Mouse (Mus musculus) G1E (cell line): ENCODE measurements around the gene 1700016D06Rik. TPM values are rescaled to one million over a fixed set of nuclear protein-coding genes. Genes with fewer than 3 reads are reported as not detected.

Experiments
- ATAC-seq: 2 replicates; pipeline ENCODE4 v1.8.0; 2016; ENCODE audit warnings: mild to moderate bottlenecking; ENCODE audit not compliant: insufficient number of reproducible peaks, poor library complexity, low FRiP score, severe bottlenecking; ENCODE audit errors: extremely low read depth
- DNase-seq: peaks from one replicate; pipeline ENCODE4 v3.0.0; 2012; ENCODE audit warnings: low spot score
- H3K27me3 ChIP-seq: 2 replicates; pipeline ENCODE4 v1.6.1; 2012; ENCODE audit warnings: mild to moderate bottlenecking, low read length, inconsistent platforms; ENCODE audit not compliant: insufficient read depth
- H3K36me3 ChIP-seq: replicated peaks from 2 replicates; pipeline ENCODE3; 2012; ENCODE audit warnings: mild to moderate bottlenecking, inconsistent platforms
- H3K4me1 ChIP-seq: 2 replicates; pipeline ENCODE4 v1.6.1; 2012; ENCODE audit warnings: low read depth, low read length, inconsistent platforms, mixed read lengths; ENCODE audit not compliant: insufficient read depth
- H3K4me3 ChIP-seq: 2 replicates; pipeline ENCODE4 v1.5.1; 2012; ENCODE audit warnings: low read depth, mild to moderate bottlenecking, inconsistent platforms, low read length, moderate library complexity, mixed read lengths
- H3K9me3 ChIP-seq: replicated peaks from 2 replicates; pipeline ENCODE4 v1.6.1; 2012; ENCODE audit warnings: inconsistent platforms
- CTCF ChIP-seq: IDR thresholded peaks from 2 replicates; pipeline ENCODE4 v1.5.1; 2012; ENCODE audit warnings: low read depth, low read length, inconsistent platforms, mixed read lengths
- GATA1 ChIP-seq: IDR thresholded peaks from 2 replicates; pipeline ENCODE4 v1.6.1; 2012; ENCODE audit warnings: borderline replicate concordance, low read length, inconsistent platforms, mixed read lengths
- GATA2 ChIP-seq: IDR thresholded peaks from 2 replicates; pipeline ENCODE4 v1.6.1; 2012; ENCODE audit warnings: low read depth, low read length, inconsistent platforms, borderline replicate concordance
- POLR2AphosphoS5 ChIP-seq: IDR thresholded peaks from 2 replicates; pipeline ENCODE4 v1.6.1; 2012; ENCODE audit warnings: low read depth, low read length, inconsistent platforms; ENCODE audit not compliant: insufficient replicate concordance
- TAL1 ChIP-seq: conservative IDR thresholded peaks from 2 replicates; pipeline ENCODE4 v1.6.1; 2012; ENCODE audit warnings: low read depth, low read length, inconsistent platforms, mixed read lengths
- polyA plus RNA-seq: library from polyadenylated mRNA; stranded (reverse); fragments of >175 nt; gene quantifications from 2 replicates; pipeline ENCODE4 v1.2.3, GENCODE M21; 2012
- total RNA-seq, 2 experiments: library from RNA; stranded (forward) in 1 of 2; stranded (reverse) in 1 of 2; fragments of 200-1000 nt in 1 of 2; fragments of >200 nt in 1 of 2; fragmentation: Nextera tagmentation in 1 of 2; gene quantifications; 2 replicates each; pipeline ENCODE4 v1.2.3; 2014 to 2017

Gene 1700016D06Rik
- total RNA-seq (2014; fragmentation: Nextera tagmentation) (not detected in 2 replicates), total RNA-seq (2017) (0.22 TPM in 1 of 2 replicates, not detected in the other), polyA plus RNA-seq (not detected in 2 replicates)

DNA sequence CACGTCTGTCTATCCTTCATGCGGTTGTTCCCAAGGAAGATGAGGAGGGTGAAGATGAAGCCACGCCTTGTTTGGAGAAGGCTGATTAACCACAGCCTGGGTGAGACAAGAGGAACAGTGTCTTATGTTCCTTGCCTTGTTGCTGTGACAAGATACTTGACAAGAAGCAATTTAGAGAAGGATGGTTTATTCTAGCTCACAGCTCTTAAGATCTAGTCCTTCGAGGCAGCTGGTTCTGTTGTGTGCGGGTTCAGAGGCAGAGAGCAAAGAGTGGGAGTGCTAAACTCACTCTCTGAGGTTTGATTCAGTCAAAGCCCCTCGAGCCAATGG, at the start of gene 1700016D06Rik:
Gene 1700016D06Rik, minus strand, starts transcription at position 31 of the 330 bp plus-strand sequence.
- DNase-seq (no peak), ATAC-seq (no peak)
- no peaks in the 10 kb centered on the region for H3K36me3 ChIP-seq
- peaks cover 28% of the 10 kb centered on the region for H3K4me1 ChIP-seq
- no peaks in the 10 kb centered on the region for H3K9me3 ChIP-seq
- no peak within 1 kb of the TSS for H3K4me3 ChIP-seq
- peaks cover 41% of the 10 kb centered on the region for H3K27me3 ChIP-seq
- TF ChIP-seq POLR2AphosphoS5 (no peak), GATA1 (no peak), TAL1 (no peak), CTCF (no peak), GATA2 (no peak)

DNA sequence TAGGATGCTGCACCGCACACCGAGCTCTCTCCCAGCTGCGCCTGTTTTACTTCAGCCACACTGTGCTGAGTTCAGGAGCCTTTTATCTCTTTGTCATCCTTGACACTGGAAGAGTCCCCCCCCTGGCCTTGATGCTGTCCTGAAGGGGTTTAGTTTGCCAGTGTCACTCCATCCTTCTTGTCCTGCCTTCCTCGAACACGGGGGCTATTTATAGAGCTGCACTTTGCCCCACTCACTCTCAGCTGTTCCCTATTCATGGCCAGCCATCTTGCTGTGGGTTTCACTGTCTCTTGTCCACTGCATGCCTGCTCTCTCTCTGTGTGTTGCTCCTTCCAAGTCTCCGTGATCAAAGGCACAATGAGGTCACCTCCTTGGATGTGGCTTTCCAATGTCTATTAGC, 48.6 kb upstream of the 1700016D06Rik start:
- Histone ChIP-seq H3K4me3 (no peak overlapping the region), H3K9me3 (no peaks in the 10 kb centered on the region), H3K36me3 (no peaks in the 10 kb centered on the region), H3K4me1 (no peaks in the 10 kb centered on the region), H3K27me3 (peaks cover 34% of the 10 kb centered on the region)
- no peak for TF ChIP-seq POLR2AphosphoS5
- TF ChIP-seq TAL1 = no peak
- TF ChIP-seq GATA1 = no peak
- TF ChIP-seq GATA2 = no peak
- TF ChIP-seq CTCF = no peak
- ATAC-seq = no peak
- no peak for DNase-seq

DNA sequence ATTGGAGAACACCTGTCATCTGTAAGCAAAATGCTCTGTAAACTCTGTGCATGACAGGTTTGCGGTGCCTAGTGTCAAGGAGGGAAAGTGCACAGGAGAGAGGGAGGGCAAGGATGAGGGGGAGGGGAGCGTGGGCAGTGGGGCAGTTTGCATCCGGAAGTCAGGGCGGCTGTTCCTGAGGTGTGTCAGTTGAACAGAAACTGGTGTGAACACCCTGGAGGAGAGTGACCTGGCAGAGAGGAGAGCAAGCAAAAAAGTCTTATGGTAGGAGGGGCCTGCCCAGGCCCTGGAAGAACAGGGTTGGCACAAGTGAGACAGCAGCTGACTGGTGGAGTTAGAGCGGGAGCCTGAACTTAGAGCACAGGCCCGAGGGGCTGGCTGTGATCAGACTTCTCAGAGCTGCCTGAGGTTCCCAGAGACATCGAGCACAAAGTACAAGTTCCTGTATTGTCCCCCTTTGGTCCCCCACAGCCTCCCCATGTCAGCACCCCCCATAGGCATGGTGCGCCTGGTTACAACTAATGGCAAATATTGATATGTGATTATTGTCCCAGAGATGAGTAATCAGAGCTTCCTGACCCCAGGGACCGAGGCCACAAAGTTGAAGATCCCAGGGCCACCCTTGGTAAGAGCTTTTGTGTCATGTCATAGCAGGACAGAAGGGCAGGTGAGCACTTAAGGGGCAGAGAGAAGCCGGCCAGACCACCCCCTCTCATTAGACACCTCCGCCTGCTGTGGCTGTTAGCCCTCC, 46.2 kb upstream of the 1700016D06Rik start:
- no peaks in the 10 kb centered on the region for H3K36me3 ChIP-seq
- no peak for ATAC-seq
- no peak for DNase-seq
- no peak overlapping the region for H3K4me3 ChIP-seq
- H3K9me3 ChIP-seq = no peaks in the 10 kb centered on the region
- no peaks in the 10 kb centered on the region for H3K4me1 ChIP-seq
- H3K27me3 ChIP-seq = peaks cover 35% of the 10 kb centered on the region
- no peak for TF ChIP-seq CTCF
- TF ChIP-seq GATA2 = no peak
- no peak for TF ChIP-seq TAL1
- no peak for TF ChIP-seq POLR2AphosphoS5
- TF ChIP-seq GATA1 = no peak

DNA sequence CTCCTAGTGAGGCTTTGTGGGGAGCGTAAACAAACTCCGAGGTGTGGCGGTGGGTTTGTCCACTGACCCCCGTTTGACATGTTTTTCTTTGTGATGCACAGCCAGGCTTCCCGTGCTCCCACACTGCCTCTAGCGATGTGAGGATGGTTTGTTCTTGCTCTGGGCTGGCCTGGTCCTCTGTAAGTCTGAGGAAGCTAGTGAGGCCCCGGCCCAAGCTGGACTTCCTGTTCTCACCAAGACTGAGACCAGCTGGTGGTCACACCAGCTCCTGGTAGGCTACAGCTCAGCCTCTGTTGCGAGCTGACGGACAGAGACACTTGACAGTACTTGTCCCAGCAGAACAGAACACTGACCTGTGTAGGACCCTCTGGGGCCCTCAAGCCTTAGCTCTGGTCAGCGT, 42.7 kb upstream of the 1700016D06Rik start:
- Histone ChIP-seq H3K4me3 (no peak overlapping the region), H3K4me1 (no peaks in the 10 kb centered on the region), H3K36me3 (no peaks in the 10 kb centered on the region), H3K27me3 (peaks cover 25% of the 10 kb centered on the region), H3K9me3 (no peaks in the 10 kb centered on the region)
- no peak for DNase-seq
- TF ChIP-seq CTCF (no peak), POLR2AphosphoS5 (no peak), GATA2 (no peak), TAL1 (no peak), GATA1 (no peak)
- ATAC-seq = no peak

DNA sequence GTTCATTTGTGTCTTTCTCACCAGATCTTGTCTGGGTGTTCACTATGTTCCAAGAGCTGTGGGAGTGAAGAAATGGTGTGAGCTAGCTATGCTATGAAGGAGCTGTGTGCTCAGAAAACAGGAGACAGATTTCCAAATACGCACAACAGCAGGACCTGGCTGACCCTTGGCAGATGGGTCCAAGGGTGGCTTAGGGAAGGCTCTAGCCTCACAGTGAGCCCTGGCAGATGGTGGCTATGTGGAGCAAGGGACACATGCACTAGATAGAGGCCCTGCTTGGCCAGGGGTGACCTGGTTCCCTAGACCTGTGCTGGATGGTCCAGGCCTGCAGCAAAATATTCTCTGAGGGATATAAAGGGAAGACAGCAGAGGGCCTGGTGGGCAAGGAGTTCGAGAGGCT, 40.0 kb upstream of the 1700016D06Rik start:
- no peak overlapping the region for H3K4me3 ChIP-seq
- no peak for ATAC-seq
- no peaks in the 10 kb centered on the region for H3K4me1 ChIP-seq
- no peaks in the 10 kb centered on the region for H3K9me3 ChIP-seq
- no peak for DNase-seq
- TF ChIP-seq GATA1 (no peak), POLR2AphosphoS5 (no peak)
- H3K27me3 ChIP-seq = peaks cover 21% of the 10 kb centered on the region
- no peaks in the 10 kb centered on the region for H3K36me3 ChIP-seq

DNA sequence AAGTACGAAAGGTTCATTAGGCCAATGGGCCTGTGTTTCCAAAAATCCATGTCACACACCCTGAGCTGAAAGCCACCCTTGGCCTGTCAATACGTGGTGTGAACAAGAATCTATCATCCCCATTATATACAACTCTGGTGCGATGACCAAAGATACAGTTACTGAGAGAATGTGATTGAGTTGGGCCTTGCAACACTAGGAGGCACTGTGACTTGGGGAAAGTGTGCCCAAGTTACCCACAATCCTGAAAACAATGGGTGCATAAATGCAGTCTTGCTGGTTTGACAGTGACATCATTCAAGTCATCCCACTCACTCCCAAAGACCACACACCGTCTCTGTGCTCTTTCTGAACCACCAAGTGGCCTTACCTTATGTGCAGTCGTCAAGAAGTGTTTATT, 38.2 kb upstream of the 1700016D06Rik start:
- Histone ChIP-seq H3K4me1 (no peaks in the 10 kb centered on the region), H3K9me3 (no peaks in the 10 kb centered on the region), H3K36me3 (no peaks in the 10 kb centered on the region), H3K4me3 (no peak overlapping the region), H3K27me3 (peaks cover 32% of the 10 kb centered on the region)
- no peak for ATAC-seq
- DNase-seq = no peak
- no peak for TF ChIP-seq POLR2AphosphoS5
- no peak for TF ChIP-seq TAL1
- TF ChIP-seq CTCF = no peak
- TF ChIP-seq GATA2 = no peak
- no peak for TF ChIP-seq GATA1

DNA sequence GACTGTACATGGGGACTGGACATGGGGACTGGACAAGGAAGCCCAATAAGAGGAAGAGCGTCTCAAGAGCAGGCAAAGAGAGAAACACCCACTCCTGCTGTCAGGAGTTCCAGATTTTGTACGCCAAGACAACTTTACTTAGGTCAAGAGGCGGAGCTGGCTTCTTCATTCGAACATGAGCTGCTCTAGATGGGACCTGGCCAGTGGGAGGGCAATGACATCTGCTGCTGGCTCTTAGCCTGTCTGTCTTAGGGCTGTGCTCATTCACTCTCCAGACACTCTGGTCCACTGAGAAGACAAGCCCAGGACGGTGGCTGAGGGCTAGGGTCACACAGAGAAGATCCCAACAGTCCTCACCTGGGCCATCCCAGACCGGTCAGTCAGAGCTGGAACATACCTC, 36.2 kb upstream of the 1700016D06Rik start:
- ATAC-seq (no peak), DNase-seq (no peak)
- no peak for TF ChIP-seq POLR2AphosphoS5
- TF ChIP-seq GATA1 = no peak
- no peak for TF ChIP-seq GATA2
- no peak for TF ChIP-seq CTCF
- TF ChIP-seq TAL1 = no peak
- no peaks in the 10 kb centered on the region for H3K36me3 ChIP-seq
- H3K4me3 ChIP-seq = no peak overlapping the region
- H3K4me1 ChIP-seq = no peaks in the 10 kb centered on the region
- H3K9me3 ChIP-seq = no peaks in the 10 kb centered on the region
- H3K27me3 ChIP-seq = peaks cover 24% of the 10 kb centered on the region; the same call in 1 of the 2 replicates
